Mouse (Mus musculus) kidney, postnatal 0 days (tissue): ENCODE data around the gene Zfp874b. TPM values are rescaled to one million over a fixed set of nuclear protein-coding genes. Genes with fewer than 3 reads are reported as not detected.

Source experiments
- ATAC-seq: fragments of 200-750 bp; cut with Nextera tagmentation; replicated peaks from 2 replicates; pipeline ENCODE4 v1.8.0; 2017; ENCODE audit warnings: low read depth, moderate number of reproducible peaks, moderate TSS enrichment, moderate library complexity; ENCODE audit not compliant: low FRiP score
- DNase-seq: peaks from one replicate; pipeline ENCODE4 v3.0.0-alpha.2; 2016; ENCODE audit warnings: low spot score
- H3K27ac ChIP-seq: fragments of 300-500 bp; sonication (generic); 2 replicates; pipeline ENCODE4 v1.5.1; 2014; ENCODE audit warnings: mild to moderate bottlenecking
- H3K27me3 ChIP-seq: fragments of 300-500 bp; sonication (generic); 2 replicates; pipeline ENCODE4 v1.6.1; 2014; ENCODE audit warnings: low read length, mixed read lengths; ENCODE audit not compliant: insufficient read depth
- H3K36me3 ChIP-seq: fragments of 300-500 bp; sonication (generic); 2 replicates; pipeline ENCODE4 v1.6.1; 2014; ENCODE audit warnings: low read length, mixed read lengths; ENCODE audit not compliant: insufficient read depth
- H3K4me1 ChIP-seq: fragments of 300-500 bp; sonication (generic); replicated peaks from 2 replicates; pipeline ENCODE4 v1.6.1; 2014; ENCODE audit warnings: antibody characterized with exemption, low read length, mixed read lengths; ENCODE audit not compliant: insufficient read depth
- H3K4me2 ChIP-seq: fragments of 300-500 bp; sonication (generic); 2 replicates; pipeline ENCODE4 v1.6.1; 2014; ENCODE audit warnings: mild to moderate bottlenecking, low read length, moderate library complexity, mixed read lengths
- H3K4me3 ChIP-seq: fragments of 300-500 bp; sonication (generic); replicated peaks from 2 replicates; pipeline ENCODE4 v1.5.1; 2014; ENCODE audit warnings: low read depth, low read length
- H3K9ac ChIP-seq: fragments of 300-500 bp; sonication (generic); 2 replicates; pipeline ENCODE4 v1.6.1; 2014; ENCODE audit warnings: low read depth, low read length
- H3K9me3 ChIP-seq: fragments of 300-500 bp; sonication (generic); replicated peaks from 2 replicates; pipeline ENCODE4 v1.6.1; 2016; ENCODE audit warnings: low read length, inconsistent platforms, mixed read lengths
- CTCF ChIP-seq: IDR thresholded peaks from 2 replicates; pipeline ENCODE4 v1.5.1; 2016; ENCODE audit warnings: antibody characterized with exemption, low read depth, mild to moderate bottlenecking, moderate library complexity
- WGBS: fragments of 180-500 bp; shearing (Covaris S2); extraction: QIAGEN DNeasy Blood & Tissue Kit; methylation state at CpG from one replicate; pipeline ENCODE4 v1.1.7; 2014; 5-methylcytosine and 5-hydroxymethylcytosine counted together
- polyA plus RNA-seq: library from polyadenylated mRNA; unstranded; fragments of >200 nt; fragmentation: Nextera tagmentation; extraction: Ambion mirVana; gene quantifications from 2 replicates; pipeline ENCODE4 v1.2.1, GENCODE M21; 2015

Zfp874b gene
- polyA plus RNA-seq: 3.1 and 3.4 TPM in 2 replicates

GRCm38 (mm10) chr13:67483625-67484423 is at the start of gene Zfp874b:
Gene Zfp874b (minus strand): TSS chr13:67484258.
- peak within 1 kb of the TSS; percentile 64 for H3K4me3 ChIP-seq
- H3K9me3 ChIP-seq: no peaks in the 10 kb centered on the region
- no peaks in the 10 kb centered on the region for H3K36me3 ChIP-seq
- peak within 1 kb of the TSS; percentile 51; the same call in 1 of the 2 replicates for H3K27ac ChIP-seq
- H3K27me3 ChIP-seq: no peaks in the 10 kb centered on the region
- 0 out of 2 replicates have a peak, but pooled peaks cover 3% of the 10 kb centered on the region for H3K4me1 ChIP-seq
- no peak for TF ChIP-seq CTCF
- peak within 1 kb of the TSS; percentile 62 for H3K4me2 ChIP-seq
- WGBS: 2% methylated on average over 20 of the region's 20 CpGs
- peak; percentile 95 for ATAC-seq
- DNase-seq: peak; percentile 96
- H3K9ac ChIP-seq: peak within 1 kb of the TSS; percentile 58

DNA sequence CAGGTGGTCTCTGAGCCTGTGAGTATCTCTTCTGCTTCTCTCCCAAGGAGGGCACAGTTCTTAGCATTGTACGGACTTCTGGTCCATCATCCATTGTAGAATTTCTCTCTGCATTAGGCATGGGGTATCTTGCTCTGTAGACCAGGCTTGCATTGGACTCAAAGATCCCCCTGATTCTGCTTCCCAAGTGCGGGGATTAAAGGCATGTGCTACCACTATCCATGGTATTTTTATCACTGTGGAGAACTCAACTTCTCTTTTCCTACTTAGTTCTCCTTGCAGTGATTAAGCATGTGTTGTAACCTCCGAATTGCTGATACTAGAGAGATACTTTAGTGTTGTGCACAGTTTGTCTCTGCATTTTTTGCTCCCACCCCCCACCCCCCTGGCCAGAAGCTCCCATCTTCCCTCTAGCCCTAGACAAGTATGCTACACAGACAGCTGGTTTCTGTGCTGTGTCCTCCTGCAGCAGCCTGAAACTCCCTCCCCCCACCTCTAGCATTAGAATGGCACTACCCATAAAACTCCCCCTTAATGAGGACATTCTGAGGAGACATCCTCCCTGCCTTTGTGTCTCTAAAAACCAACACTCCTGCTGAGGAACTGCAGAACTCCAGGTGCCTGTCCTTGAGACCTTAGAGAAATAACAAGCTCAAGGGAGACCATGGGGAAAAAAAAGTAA is 43.1 kb upstream of the Zfp874b start:
- no peak overlapping the region for H3K4me2 ChIP-seq
- no peaks in the 10 kb centered on the region for H3K36me3 ChIP-seq
- 62% methylated on average over 3 of the region's 3 CpGs for WGBS
- 0 out of 2 replicates have a peak, but pooled peaks cover 4% of the 10 kb centered on the region for H3K4me1 ChIP-seq
- no peak for ATAC-seq
- H3K27me3 ChIP-seq: no peaks in the 10 kb centered on the region
- H3K9me3 ChIP-seq: no peaks in the 10 kb centered on the region
- no peak overlapping the region for H3K27ac ChIP-seq
- no peak overlapping the region for H3K4me3 ChIP-seq
- no peak for DNase-seq
- no peak for TF ChIP-seq CTCF
- H3K9ac ChIP-seq: no peak overlapping the region

DNA sequence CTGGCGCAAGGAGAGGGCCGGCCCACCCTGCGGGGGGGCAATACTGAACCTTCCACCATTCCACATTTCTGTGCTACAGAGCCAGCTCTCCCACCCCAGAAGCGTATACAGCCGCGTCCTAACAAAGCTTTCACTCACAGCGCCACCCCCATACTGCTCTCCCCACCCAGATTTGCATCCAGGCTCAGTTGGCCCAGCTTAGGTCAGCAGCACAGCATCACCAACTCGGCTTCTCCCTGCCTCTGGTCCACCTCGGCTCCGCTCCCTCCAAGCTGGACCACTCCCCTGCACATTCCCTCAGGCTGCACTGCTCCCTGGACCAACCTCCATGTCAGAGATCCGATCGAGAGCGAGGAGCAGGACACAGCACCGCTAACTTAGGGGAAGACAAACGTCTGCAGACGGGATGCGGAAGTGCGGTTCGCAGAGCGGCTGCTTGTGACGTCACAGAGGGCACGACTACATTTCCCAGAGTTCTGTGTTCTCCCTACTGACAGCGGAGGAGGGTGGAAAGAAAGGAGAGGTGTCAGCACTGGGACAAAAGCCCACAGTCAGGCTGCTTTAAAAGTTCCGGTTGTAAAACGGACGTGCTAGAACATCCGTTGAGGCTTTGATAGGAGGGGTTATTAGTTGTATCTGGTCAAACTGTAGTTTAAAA is 41.8 kb upstream of the Zfp874b start, which contains the start of the genes Gm26965 and Zfp87:
Gene Gm26965, minus strand, starts transcription at position 399 of the 658 bp plus-strand sequence.
Gene Zfp87, minus strand, starts transcription at position 425 of the 658 bp plus-strand sequence.
- peak within 1 kb of the TSS; percentile 75 for H3K9ac ChIP-seq
- H3K4me3 ChIP-seq: peak within 1 kb of the TSS; percentile 74
- H3K4me1 ChIP-seq: 0 out of 2 replicates have a peak, but pooled peaks cover 4% of the 10 kb centered on the region
- H3K4me2 ChIP-seq: peak within 1 kb of the TSS; percentile 66
- no peaks in the 10 kb centered on the region for H3K27me3 ChIP-seq
- H3K36me3 ChIP-seq: 0 out of 2 replicates have a peak, but pooled peaks cover 1% of the 10 kb centered on the region
- ATAC-seq: peak; percentile 98
- TF ChIP-seq CTCF: no peak
- peak within 1 kb of the TSS; percentile 63; the same call in 1 of the 2 replicates for H3K27ac ChIP-seq
- no peaks in the 10 kb centered on the region for H3K9me3 ChIP-seq
- WGBS: under 1% methylated on average over 27 of the region's 27 CpGs
- peak; percentile 99 for DNase-seq

DNA sequence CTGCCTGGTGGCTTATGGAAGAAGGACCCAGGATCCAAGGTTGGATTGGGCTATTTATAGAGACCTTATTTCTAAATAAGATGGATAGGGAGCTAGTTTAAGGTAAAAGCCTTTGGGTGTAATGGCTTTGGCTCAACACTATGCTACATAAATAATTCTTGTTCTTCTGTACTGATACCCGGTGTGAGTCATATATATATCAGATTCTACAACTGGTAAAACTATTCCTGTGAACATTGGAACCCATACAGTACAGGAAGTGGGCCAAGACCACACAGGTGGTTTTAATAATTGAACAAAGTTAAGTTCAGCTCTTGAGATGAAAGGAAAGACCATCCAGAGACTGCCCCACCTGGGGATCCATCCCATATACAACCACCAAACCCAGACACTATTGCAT is 16.9 kb upstream of the Zfp874b start:
- Histone ChIP-seq H3K4me2 (no peak overlapping the region), H3K36me3 (0 out of 2 replicates have a peak, but pooled peaks cover 2% of the 10 kb centered on the region), H3K4me3 (no peak overlapping the region), H3K4me1 (0 out of 2 replicates have a peak, but pooled peaks cover 6% of the 10 kb centered on the region), H3K27me3 (no peaks in the 10 kb centered on the region), H3K9ac (no peak overlapping the region), H3K9me3 (no peaks in the 10 kb centered on the region; the same call in 1 of the 2 replicates), H3K27ac (no peak overlapping the region)
- 78% methylated on average over 1 of the region's 1 CpGs for WGBS
- no peak for ATAC-seq
- no peak for DNase-seq
- no peak for TF ChIP-seq CTCF

DNA sequence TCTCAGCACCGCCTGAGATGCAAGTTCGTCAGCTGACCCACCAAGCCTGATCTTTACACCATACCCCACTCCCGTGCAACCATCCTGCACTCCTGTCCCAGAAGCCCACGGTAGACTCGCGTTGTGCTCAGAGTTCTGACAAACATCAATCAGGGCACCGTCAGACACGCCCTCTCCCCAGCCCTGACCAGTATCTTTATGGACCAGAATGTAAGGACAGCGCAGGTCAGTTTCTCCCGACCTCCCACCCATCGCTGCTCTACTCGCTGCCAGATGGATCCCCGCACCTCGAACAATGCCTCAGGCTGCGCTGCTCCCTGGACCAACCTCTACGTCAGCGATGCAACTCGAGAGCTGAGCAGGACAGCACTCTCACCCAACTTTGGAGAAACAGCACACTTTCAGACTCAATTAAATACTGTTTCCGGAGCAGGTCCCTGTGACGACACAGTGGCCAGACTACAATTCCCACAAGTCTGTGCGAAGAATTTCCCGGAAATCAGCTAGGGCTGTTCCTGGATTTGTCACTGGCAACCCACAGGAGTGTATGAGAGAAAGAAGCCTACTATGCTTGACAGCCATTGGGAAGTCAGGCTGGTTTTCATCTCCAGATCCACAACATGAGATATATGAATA is 16.1 kb upstream of the Zfp874b start, which contains the start of gene Zfp58:
Gene Zfp58, minus strand, starts transcription at position 472 of the 636 bp plus-strand sequence.
- Histone ChIP-seq H3K9ac (peak within 1 kb of the TSS; percentile 69), H3K36me3 (0 out of 2 replicates have a peak, but pooled peaks cover 4% of the 10 kb centered on the region), H3K4me3 (peak within 1 kb of the TSS; percentile 78), H3K4me2 (peak within 1 kb of the TSS; percentile 80), H3K27ac (peak within 1 kb of the TSS; percentile 38; the same call in 1 of the 2 replicates), H3K9me3 (no peaks in the 10 kb centered on the region; the same call in 1 of the 2 replicates), H3K27me3 (no peaks in the 10 kb centered on the region), H3K4me1 (0 out of 2 replicates have a peak, but pooled peaks cover 6% of the 10 kb centered on the region)
- DNase-seq (peak; percentile 92), ATAC-seq (peak; percentile 95)
- WGBS: 0% methylated on average over 22 of the region's 22 CpGs
- no peak for TF ChIP-seq CTCF
